Mouse (Mus musculus): ENCODE results near the gene Utrn.

DNA sequence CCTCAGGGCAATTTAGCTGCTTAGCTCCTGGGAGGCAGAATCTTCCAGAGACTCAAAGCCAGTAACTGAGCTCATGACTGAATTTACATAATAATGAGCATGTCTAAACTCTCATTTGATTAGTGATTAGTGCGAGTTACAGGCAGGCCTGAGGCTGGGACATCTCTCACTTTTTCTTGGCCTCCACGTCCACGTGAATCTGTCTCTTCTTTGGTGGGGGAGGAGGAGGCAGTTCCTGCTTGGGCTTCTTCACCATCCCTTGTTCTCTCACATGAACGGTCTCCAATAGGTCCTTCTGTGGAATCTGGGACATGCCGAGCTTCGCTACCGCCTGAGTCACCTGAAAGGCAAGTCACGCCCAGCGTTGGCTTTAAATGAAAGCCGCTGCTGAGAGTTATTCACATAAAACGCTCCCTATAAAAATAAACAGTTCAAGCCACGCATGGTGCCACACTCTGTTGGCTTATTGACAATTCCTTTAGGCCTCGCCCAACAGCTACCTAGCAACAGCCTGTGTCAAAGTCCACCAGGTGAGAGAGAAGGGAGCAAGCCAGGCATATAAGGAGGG lies 143.0 kb downstream of the Utrn start:
- TF ChIP-seq CTCF (IDR thresholded peaks at IDR 0.05; ENCODE audit: borderline replicate concordance, insufficient read depth, low read length) = no peak
- TF ChIP-seq POLR2A (IDR thresholded peaks at IDR 0.05; ENCODE audit: low read depth, low read length) = no peak
